Mouse (Mus musculus): ENCODE measurements around the gene Pidd1. TPM values are rescaled to one million over a fixed set of nuclear protein-coding genes. Genes with fewer than 3 reads are reported as not detected.

Gene Pidd1
- polyA plus RNA-seq, 1 experiment from 2014 or later, result 11.5 TPM

DNA sequence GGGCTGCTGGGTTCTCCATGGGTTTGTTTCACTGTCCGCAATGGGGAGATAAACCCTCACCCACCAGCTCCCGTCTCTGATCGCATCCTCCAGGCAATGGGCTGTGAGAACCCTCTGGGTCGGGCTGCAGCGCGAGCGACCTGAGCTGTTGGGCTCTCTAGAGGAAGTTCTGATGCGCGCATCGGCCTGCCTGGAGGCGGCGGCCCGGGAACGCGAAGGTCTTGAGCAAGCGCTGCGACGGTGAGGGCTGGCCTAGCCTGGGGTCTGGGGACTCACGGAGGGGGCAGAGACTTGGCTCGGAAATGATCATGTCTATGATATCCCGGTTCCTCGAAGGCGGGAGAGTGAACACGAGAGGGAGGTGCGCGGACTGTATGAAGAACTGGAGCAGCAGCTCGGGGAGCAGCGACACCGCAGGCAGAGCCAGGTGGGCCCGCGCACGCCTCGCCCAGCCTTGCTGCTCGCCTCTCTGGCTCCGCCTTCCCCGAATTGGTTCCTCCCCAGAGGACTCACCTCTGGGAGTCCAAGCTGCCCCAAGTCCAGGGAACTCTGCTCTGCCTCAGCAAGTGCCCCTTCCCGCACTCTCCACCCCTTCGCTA lies 20.9 kb upstream of the Pidd1 start:
- Histone ChIP-seq H3K27me3 (replicated peaks; ENCODE audit: control insufficient read depth, insufficient read depth, low read length) (peaks cover 61% of the 10 kb centered on the region), H3K9ac (ENCODE audit: low read length) (no peak overlapping the region), H3K9me3 (ENCODE audit: control insufficient read depth, low read length) (no peaks in the 10 kb centered on the region), H3K4me1 (replicated peaks; ENCODE audit: control insufficient read depth, insufficient read depth, low read length) (peaks cover 36% of the 10 kb centered on the region), H3K36me3 (ENCODE audit: control insufficient read depth, insufficient read depth, low read length) (peaks cover 2% of the 10 kb centered on the region), H3K4me2 (ENCODE audit: low read length) (peak overlapping the region; percentile 36), H3K27ac (ENCODE audit: low read depth) (no peak overlapping the region), H3K4me3 (ENCODE audit: low read depth, low read length) (peak overlapping the region; percentile 2)
- WGBS, result 11% methylated on average over 38 of the region's 38 CpGs
- ATAC-seq (replicated peaks; ENCODE audit: low FRiP score, low TSS enrichment, low read depth) (no peak), DNase-seq (ENCODE audit: low spot score) (no peak)

DNA sequence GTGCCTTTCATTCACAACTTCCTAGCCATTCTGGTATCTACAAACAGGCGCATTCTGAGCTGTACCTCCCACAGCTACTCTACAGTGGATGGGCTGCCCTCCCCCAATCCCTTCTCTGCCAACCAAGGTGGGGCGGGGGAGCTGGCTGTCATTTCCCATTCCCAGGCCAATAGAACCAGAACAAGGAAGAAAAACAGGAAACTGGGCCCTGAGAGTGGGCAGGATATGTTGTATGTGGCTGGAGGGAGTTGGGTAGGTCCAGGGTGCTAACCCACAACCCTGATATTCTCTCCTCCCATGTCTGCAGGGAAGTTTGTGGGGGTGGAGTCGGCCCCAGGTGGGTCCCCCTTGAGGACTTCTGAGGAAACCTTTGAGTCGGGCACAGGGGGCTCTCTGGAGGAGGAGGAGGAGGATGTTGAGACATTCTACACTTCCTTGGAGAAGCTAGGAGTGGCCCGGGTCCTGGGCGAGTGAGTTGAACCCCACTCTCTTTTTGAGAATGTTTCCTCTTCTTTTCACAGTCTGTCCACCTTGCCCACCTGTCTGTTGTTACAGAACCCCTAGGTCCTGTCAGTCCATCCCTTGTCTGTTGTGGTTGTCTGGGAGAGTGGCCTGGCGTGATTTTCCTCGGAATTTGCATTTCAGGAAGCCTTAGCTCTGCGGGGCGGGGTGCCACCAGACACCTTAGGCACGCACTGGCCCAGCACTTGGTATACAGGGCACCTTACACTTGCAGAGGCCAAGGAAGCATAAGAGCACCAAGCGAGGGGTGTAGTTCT lies 20.2 kb upstream of the Pidd1 start:
- Histone ChIP-seq H3K4me3 (ENCODE audit: low read depth, low read length) (peak overlapping the region; percentile 2), H3K27me3 (replicated peaks; ENCODE audit: control insufficient read depth, insufficient read depth, low read length) (peaks cover 64% of the 10 kb centered on the region), H3K36me3 (ENCODE audit: control insufficient read depth, insufficient read depth, low read length) (0 out of 2 replicates have a peak, but pooled peaks cover 3% of the 10 kb centered on the region), H3K9me3 (ENCODE audit: control insufficient read depth, low read length) (no peaks in the 10 kb centered on the region), H3K4me2 (ENCODE audit: low read length) (peak overlapping the region; percentile 36; the same call in 1 of the 2 replicates), H3K4me1 (replicated peaks; ENCODE audit: control insufficient read depth, insufficient read depth, low read length) (peaks cover 29% of the 10 kb centered on the region), H3K9ac (ENCODE audit: low read length) (no peak overlapping the region), H3K27ac (ENCODE audit: low read depth) (no peak overlapping the region)
- ATAC-seq (replicated peaks; ENCODE audit: low FRiP score, low TSS enrichment, low read depth) (no peak), DNase-seq (ENCODE audit: low spot score) (no peak)
- whole genome bisulfite sequencing, result 36% methylated on average over 12 of the region's 12 CpGs

DNA sequence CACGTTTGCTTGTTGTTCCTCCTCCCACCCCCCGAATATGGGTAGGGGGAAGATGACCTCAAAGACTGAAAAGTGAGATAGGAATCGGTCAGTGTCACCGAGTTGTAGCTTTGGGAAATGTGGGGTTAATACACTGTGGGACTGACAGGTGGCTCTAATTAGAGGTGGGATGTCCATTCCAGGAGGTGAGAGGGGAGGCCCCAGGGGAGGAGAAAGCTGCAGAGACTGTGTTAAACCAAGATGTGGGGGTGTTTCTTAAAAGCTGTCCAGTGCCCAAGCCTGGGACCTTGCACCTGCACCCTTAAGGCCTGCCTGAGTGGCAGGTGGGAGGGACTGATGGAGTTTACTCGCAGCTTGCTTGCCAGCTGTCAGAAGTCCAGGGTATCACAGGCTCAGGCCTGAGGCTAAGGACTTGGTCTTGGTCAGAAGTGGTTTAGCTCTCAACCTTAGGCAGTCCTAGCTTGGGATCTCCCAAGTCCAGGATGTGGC lies 18.6 kb upstream of the Pidd1 start:
- no peaks in the 10 kb centered on the region for H3K9me3 ChIP-seq (ENCODE audit: control insufficient read depth, low read length)
- peak overlapping the region; percentile 69 for H3K4me2 ChIP-seq (ENCODE audit: low read length)
- H3K27ac ChIP-seq (ENCODE audit: low read depth), result no peak overlapping the region
- H3K36me3 ChIP-seq (ENCODE audit: control insufficient read depth, insufficient read depth, low read length), result 0 out of 2 replicates have a peak, but pooled peaks cover 3% of the 10 kb centered on the region
- no peak for ATAC-seq (replicated peaks; ENCODE audit: low FRiP score, low TSS enrichment, low read depth)
- no peak for DNase-seq (ENCODE audit: low spot score)
- peak overlapping the region; percentile 36 for H3K4me3 ChIP-seq (ENCODE audit: low read depth, low read length)
- H3K9ac ChIP-seq (ENCODE audit: low read length), result peak overlapping the region; percentile 40; the same call in 1 of the 2 replicates
- H3K4me1 ChIP-seq (replicated peaks; ENCODE audit: control insufficient read depth, insufficient read depth, low read length), result peaks cover 18% of the 10 kb centered on the region
- peaks cover 64% of the 10 kb centered on the region for H3K27me3 ChIP-seq (replicated peaks; ENCODE audit: control insufficient read depth, insufficient read depth, low read length)
- WGBS, result 21% methylated on average over 5 of the region's 5 CpGs

DNA sequence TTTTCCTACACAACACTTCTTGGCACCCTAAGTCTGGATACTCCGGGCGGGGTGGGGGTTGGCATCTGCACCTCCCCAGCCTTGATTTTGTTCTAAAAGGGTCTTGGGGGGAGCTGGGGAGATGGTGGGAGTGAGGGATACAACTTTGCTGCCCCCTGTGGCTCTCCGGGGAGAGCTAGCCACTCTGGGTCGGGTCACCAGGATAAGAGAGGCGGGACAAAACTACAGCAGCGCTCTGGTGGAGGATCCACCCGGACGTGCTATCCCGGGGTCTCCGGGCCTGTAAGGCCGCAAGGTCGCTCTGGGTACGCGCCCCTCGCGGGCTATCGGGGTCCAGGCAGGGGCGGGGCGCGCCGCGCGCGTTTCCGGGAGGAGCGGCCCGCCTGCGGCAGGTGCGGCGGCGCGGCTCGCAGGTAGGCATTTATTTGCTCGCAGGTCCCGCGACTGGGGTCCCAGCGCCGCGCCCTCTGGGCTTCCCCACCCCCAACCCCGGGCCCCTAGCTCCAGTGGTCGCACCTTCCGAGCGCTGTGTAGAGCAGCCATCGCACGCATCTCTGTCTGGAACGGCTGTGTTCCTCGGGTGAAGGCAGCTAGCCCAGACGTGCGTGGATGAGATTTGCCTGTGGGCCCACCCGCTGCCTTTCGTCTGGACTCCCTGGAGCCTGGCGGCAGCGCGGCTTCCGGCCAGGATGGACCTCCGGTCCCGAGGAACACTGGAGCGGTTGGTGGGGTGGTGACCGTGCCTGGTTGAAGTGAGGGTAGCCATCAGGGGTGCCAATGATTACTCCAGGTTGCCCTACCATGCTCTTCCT lies 17.9 kb upstream of the Pidd1 start:
- Histone ChIP-seq H3K9me3 (ENCODE audit: control insufficient read depth, low read length) (no peaks in the 10 kb centered on the region), H3K36me3 (ENCODE audit: control insufficient read depth, insufficient read depth, low read length) (0 out of 2 replicates have a peak, but pooled peaks cover 3% of the 10 kb centered on the region), H3K27me3 (replicated peaks; ENCODE audit: control insufficient read depth, insufficient read depth, low read length) (peaks cover 64% of the 10 kb centered on the region), H3K4me2 (ENCODE audit: low read length) (peak overlapping the region; percentile 69), H3K4me1 (replicated peaks; ENCODE audit: control insufficient read depth, insufficient read depth, low read length) (peaks cover 14% of the 10 kb centered on the region), H3K9ac (ENCODE audit: low read length) (peak overlapping the region; percentile 40), H3K27ac (ENCODE audit: low read depth) (no peak overlapping the region), H3K4me3 (ENCODE audit: low read depth, low read length) (peak overlapping the region; percentile 36)
- 2% methylated on average over 59 of the region's 59 CpGs for WGBS
- ATAC-seq (replicated peaks; ENCODE audit: low FRiP score, low TSS enrichment, low read depth) (no peak; the same call in 1 of the 2 replicates), DNase-seq (ENCODE audit: low spot score) (no peak)

DNA sequence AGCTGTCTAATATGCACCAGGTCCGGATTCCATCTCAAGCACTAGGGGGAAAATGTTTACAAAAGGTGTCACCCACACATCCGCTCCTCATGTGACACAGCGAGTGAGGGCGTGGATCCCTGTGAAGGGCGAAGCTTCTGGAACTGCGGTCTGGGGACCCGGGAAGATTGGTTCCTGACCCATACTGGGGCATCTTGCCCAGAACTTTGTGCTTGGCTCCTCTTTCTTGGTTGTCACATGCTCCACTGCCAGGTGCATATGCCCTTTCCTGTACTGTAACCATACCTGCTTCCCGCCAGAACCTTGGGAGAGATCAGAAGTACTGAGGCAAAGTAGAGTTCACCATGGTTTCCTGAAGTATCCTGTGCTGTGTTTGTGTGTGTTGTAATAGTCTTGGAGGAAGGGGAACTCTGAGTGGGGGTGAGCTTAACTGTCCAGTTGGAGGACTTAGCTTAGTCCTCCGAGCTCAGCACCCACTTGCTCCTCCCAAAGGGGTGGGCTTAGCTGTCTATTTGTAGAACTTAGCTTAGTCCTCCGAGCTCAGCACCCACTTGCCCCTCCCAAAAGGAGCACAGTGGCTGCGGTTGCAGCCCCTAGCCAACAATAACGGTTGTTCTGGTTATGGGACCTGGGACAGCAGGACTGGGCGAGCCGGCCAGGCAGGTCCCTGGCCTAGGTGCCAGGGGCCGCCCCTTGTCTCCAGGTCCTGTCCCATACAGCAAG lies 16.7 kb upstream of the Pidd1 start, which contains the start of gene Cracr2b:
Gene Cracr2b (plus strand): TSS at position 704 of the 723 bp plus-strand sequence.
- H3K36me3 ChIP-seq (ENCODE audit: control insufficient read depth, insufficient read depth, low read length), result 0 out of 2 replicates have a peak, but pooled peaks cover 3% of the 10 kb centered on the region
- H3K4me2 ChIP-seq (ENCODE audit: low read length), result peak within 1 kb of the TSS; percentile 69
- ATAC-seq (replicated peaks; ENCODE audit: low FRiP score, low TSS enrichment, low read depth) (no peak), DNase-seq (ENCODE audit: low spot score) (no peak)
- H3K27me3 ChIP-seq (replicated peaks; ENCODE audit: control insufficient read depth, insufficient read depth, low read length), result peaks cover 58% of the 10 kb centered on the region
- peak within 1 kb of the TSS; percentile 36 for H3K4me3 ChIP-seq (ENCODE audit: low read depth, low read length)
- no peak within 1 kb of the TSS for H3K27ac ChIP-seq (ENCODE audit: low read depth)
- 54% methylated on average over 15 of the region's 15 CpGs for WGBS
- peak within 1 kb of the TSS; percentile 40 for H3K9ac ChIP-seq (ENCODE audit: low read length)
- H3K4me1 ChIP-seq (replicated peaks; ENCODE audit: control insufficient read depth, insufficient read depth, low read length), result peaks cover 16% of the 10 kb centered on the region
- no peaks in the 10 kb centered on the region for H3K9me3 ChIP-seq (ENCODE audit: control insufficient read depth, low read length)

DNA sequence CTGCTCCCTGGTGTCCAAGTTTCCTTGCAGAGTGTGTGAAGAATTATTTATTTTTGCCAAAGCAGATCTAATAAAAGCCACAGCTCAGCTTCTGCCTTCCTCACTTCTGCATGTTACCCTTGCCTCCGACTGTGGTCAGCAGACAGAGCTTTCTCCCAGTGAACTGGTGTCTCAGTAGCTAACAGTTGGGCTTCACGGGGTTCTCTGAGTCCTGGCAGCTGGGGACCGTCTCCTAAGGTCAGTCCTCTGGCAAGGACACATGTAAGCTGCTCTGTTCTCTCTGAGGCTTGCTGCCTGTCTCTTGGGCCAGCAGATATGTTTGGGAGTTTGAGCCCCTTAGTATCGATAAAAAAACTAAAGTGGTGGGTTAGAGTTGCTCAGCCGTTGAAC lies 16.2 kb upstream of the Pidd1 start:
- no peak for DNase-seq (ENCODE audit: low spot score)
- H3K9me3 ChIP-seq (ENCODE audit: control insufficient read depth, low read length), result no peaks in the 10 kb centered on the region
- WGBS, result 57% methylated on average over 5 of the region's 5 CpGs
- no peak overlapping the region for H3K4me2 ChIP-seq (ENCODE audit: low read length)
- H3K27me3 ChIP-seq (replicated peaks; ENCODE audit: control insufficient read depth, insufficient read depth, low read length), result peaks cover 55% of the 10 kb centered on the region
- H3K36me3 ChIP-seq (ENCODE audit: control insufficient read depth, insufficient read depth, low read length), result 0 out of 2 replicates have a peak, but pooled peaks cover 3% of the 10 kb centered on the region
- no peak for ATAC-seq (replicated peaks; ENCODE audit: low FRiP score, low TSS enrichment, low read depth)
- no peak overlapping the region for H3K27ac ChIP-seq (ENCODE audit: low read depth)
- H3K4me1 ChIP-seq (replicated peaks; ENCODE audit: control insufficient read depth, insufficient read depth, low read length), result peaks cover 13% of the 10 kb centered on the region
- H3K4me3 ChIP-seq (ENCODE audit: low read depth, low read length), result no peak overlapping the region
- H3K9ac ChIP-seq (ENCODE audit: low read length), result no peak overlapping the region

DNA sequence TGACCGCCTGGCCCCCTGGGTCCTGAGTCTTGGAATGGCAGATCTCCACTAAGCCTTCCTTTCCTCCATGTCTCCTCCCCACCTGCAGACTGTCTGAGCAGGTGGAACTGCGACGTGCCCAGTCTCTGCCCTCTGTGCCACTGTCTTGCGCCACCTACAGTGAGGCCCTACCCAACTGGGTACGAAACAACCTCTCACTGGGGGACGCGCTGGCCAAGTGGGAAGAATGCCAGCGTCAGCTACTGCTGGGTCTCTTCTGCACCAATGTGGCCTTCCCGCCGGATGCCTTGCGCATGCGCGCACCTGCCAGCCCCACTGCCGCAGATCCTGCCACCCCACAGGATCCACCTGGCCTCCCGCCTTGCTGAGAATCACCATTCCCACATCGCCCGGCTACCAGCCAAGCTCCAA lies 15.5 kb upstream of the Pidd1 start:
- peaks cover 49% of the 10 kb centered on the region for H3K27me3 ChIP-seq (replicated peaks; ENCODE audit: control insufficient read depth, insufficient read depth, low read length)
- 0 out of 2 replicates have a peak, but pooled peaks cover 3% of the 10 kb centered on the region for H3K36me3 ChIP-seq (ENCODE audit: control insufficient read depth, insufficient read depth, low read length)
- no peak overlapping the region for H3K27ac ChIP-seq (ENCODE audit: low read depth)
- no peak overlapping the region for H3K9ac ChIP-seq (ENCODE audit: low read length)
- H3K4me2 ChIP-seq (ENCODE audit: low read length), result no peak overlapping the region
- H3K4me3 ChIP-seq (ENCODE audit: low read depth, low read length), result no peak overlapping the region
- no peak for DNase-seq (ENCODE audit: low spot score)
- 88% methylated on average over 17 of the region's 17 CpGs for WGBS
- no peaks in the 10 kb centered on the region for H3K9me3 ChIP-seq (ENCODE audit: control insufficient read depth, low read length)
- ATAC-seq (replicated peaks; ENCODE audit: low FRiP score, low TSS enrichment, low read depth), result no peak
- peaks cover 7% of the 10 kb centered on the region; the same call in 1 of the 2 replicates for H3K4me1 ChIP-seq (replicated peaks; ENCODE audit: control insufficient read depth, insufficient read depth, low read length)
